Mouse (Mus musculus) thymus, adult 2 months (tissue): ENCODE results near the gene Cacnb2. TPM values are rescaled to one million over a fixed set of nuclear protein-coding genes. Genes with fewer than 3 reads are reported as not detected.

Experiments used
- DNase-seq: peaks from one replicate; pipeline ENCODE4 v3.0.0; 2021
- H3K27ac ChIP-seq: fragments of 200-500 bp; 2 replicates; pipeline ENCODE4 v1.5.1; 2012; ENCODE audit warnings: low read length, control low read depth; ENCODE audit not compliant: control insufficient read depth, insufficient read depth
- H3K27me3 ChIP-seq: fragments of 200-500 bp; 2 replicates; pipeline ENCODE4 v1.6.1; 2012; ENCODE audit warnings: mild to moderate bottlenecking, low read length, moderate library complexity, mixed read lengths; ENCODE audit not compliant: control insufficient read depth, insufficient read depth
- H3K36me3 ChIP-seq: fragments of 200-500 bp; 2 replicates; pipeline ENCODE4 v1.6.1; 2012; ENCODE audit warnings: mild to moderate bottlenecking, low read length, moderate library complexity; ENCODE audit not compliant: control insufficient read depth, insufficient read depth
- H3K4me1 ChIP-seq: fragments of 200-500 bp; replicated peaks from 2 replicates; pipeline ENCODE4 v1.6.1; 2012; ENCODE audit warnings: low read length; ENCODE audit not compliant: control insufficient read depth, insufficient read depth
- H3K4me3 ChIP-seq: fragments of 200-500 bp; 2 replicates; pipeline ENCODE4 v1.5.1; 2012; ENCODE audit warnings: mild to moderate bottlenecking, low read length, control low read depth, moderate library complexity; ENCODE audit not compliant: control insufficient read depth, insufficient read depth
- CTCF ChIP-seq: fragments of 200-500 bp; IDR thresholded peaks from 2 replicates; pipeline ENCODE4 v1.5.1; 2012; ENCODE audit warnings: mild to moderate bottlenecking, control low read depth, low read length, moderate library complexity, borderline replicate concordance; ENCODE audit not compliant: control insufficient read depth, poor library complexity, insufficient read depth; ENCODE audit errors: extremely low read depth
- POLR2A ChIP-seq: fragments of 200-500 bp; IDR thresholded peaks from 2 replicates; pipeline ENCODE4 v1.6.1; 2012; ENCODE audit warnings: mild to moderate bottlenecking, low read length, control low read depth, moderate library complexity; ENCODE audit not compliant: control insufficient read depth, poor library complexity, insufficient read depth; ENCODE audit errors: extremely low read depth
- WGBS: fragments of 180-500 bp; shearing (Covaris S2); methylation state at CpG from one replicate; pipeline ENCODE4 v1.1.7; 2018; 5-methylcytosine and 5-hydroxymethylcytosine counted together
- polyA plus RNA-seq: library from polyadenylated mRNA; depleted of rRNA; stranded (reverse); fragments of >200 nt; gene quantifications from 2 replicates; pipeline ENCODE4 v1.2.3, GENCODE M21; 2012

Cacnb2 gene
- polyA plus RNA-seq, 1 experiment, result 1.6 TPM

DNA sequence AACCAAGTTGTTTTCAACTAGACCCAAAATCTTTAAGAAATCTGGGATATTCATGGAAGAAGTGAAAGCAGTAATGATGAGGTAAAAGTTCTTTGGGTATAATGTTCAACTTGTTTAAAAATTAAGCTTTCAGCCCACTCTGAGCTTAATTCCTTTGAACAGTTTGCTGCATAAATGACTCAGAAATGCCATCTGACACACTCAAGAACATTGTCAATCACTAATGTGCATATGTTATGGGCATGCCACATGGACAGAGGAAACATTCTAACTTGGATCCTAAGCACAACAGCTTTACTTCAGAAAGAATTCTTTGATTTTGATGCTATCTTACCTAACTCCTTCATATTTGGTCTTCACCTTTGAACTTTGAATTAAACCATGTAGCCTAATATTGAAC, 81.3 kb downstream of the Cacnb2 start:
- Histone ChIP-seq H3K27ac (no peak overlapping the region), H3K27me3 (no peaks in the 10 kb centered on the region), H3K36me3 (no peaks in the 10 kb centered on the region), H3K4me3 (no peak overlapping the region), H3K4me1 (no peaks in the 10 kb centered on the region)
- TF ChIP-seq POLR2A (no peak), CTCF (no peak)
- no peak for DNase-seq

DNA sequence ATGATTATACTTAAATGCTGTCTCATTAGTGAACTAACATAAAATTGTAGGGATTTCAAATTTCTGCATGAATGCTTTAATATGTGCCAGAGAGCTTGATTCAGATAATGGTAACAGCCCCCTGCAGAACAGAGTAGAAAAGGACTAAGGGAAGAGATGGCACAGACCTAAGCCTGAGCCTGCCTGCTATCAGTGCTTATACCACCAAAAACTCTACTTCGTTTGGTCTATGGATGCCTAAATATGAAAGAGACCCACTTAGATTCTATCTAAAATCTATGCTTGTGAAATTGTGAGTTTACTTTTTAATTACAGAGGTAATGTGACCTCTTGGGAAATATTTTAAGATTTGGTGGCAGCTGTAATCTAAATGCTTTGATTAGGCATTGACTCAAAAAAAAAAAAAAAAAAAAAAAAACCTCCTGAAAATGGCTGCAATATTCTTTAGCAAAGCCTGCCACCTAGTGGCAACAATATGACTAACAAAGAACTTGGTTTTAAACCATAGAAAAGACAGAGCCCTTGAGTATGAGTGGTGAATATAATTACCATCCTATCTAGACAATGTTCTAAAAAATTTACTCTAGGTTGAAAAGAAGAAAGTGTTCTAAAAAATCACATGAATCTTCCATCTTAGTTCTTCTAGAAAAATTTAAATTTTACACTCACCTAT, 100.2 kb downstream of the Cacnb2 start:
- TF ChIP-seq POLR2A (no peak), CTCF (no peak)
- no peaks in the 10 kb centered on the region for H3K27me3 ChIP-seq
- 93% methylated on average over 1 of the region's 1 CpGs for whole genome bisulfite sequencing
- no peak overlapping the region for H3K27ac ChIP-seq
- DNase-seq, result peak; percentile 32
- H3K4me1 ChIP-seq, result no peaks in the 10 kb centered on the region
- no peak overlapping the region for H3K4me3 ChIP-seq
- no peaks in the 10 kb centered on the region for H3K36me3 ChIP-seq

DNA sequence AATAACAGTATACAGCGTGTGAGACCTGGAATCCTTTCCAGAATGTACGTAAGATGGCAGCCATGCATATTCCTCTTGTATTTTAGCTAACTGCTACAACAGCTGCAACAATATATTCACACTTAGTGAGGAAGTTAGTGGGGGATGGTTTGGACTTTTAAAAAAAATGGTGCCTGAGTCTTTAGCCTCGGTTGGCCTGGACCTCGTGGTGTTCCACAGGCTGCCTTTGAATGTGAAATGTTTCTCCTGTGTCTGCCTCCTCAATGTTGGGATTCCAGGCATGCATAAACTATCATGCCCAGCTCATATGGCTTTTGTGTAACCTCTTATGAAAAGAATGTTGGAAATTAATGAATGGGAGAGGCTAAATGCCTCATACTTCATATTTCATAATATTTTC, 100.8 kb downstream of the Cacnb2 start:
- no peak for DNase-seq
- no peaks in the 10 kb centered on the region for H3K4me1 ChIP-seq
- WGBS, result 93% methylated on average over 4 of the region's 4 CpGs
- H3K36me3 ChIP-seq, result no peaks in the 10 kb centered on the region
- TF ChIP-seq POLR2A, result no peak
- no peak for TF ChIP-seq CTCF
- H3K4me3 ChIP-seq, result no peak overlapping the region
- H3K27ac ChIP-seq, result no peak overlapping the region
- no peaks in the 10 kb centered on the region for H3K27me3 ChIP-seq

DNA sequence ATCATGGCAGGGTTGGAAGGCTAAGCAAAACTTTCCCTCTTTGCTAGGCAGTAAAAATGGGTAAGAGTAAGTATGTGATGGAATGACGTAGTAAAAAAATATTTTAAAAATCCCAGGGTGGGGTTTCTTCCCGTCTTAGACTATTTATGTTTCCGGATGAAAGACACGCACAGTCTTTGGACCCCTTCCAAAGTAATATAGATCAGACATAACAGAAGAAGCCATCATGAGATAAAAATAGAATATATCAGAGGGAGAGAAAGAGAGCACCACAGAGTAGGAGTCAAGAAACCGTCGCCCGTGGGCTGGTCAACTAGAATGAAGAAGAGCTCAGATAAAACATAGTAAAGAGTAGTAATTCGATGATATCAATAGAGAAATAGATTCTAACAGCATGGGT, 107.4 kb downstream of the Cacnb2 start:
- Histone ChIP-seq H3K36me3 (no peaks in the 10 kb centered on the region), H3K27me3 (no peaks in the 10 kb centered on the region), H3K27ac (no peak overlapping the region), H3K4me1 (no peaks in the 10 kb centered on the region), H3K4me3 (no peak overlapping the region)
- TF ChIP-seq POLR2A (no peak), CTCF (no peak)
- WGBS, result 96% methylated on average over 8 of the region's 8 CpGs
- no peak for DNase-seq

DNA sequence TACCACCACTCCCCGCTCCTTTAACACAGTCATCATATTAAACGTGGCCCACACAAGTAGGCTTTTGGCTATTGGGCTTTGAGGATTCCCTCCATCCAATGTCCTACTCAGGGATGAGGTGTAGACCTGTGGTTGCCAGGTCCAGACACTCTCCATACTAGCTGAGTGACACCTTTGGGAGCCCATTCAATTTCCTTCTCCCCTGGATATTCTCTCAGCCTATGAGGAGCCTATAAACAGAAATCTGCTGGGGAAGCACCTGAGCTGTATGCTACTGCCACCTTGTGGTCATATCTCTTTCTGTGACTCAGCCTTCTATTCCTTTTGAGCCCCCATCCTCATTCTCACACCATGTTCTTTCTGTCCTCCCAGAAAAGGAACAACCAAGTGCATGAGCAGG, 108.9 kb downstream of the Cacnb2 start:
- 94% methylated on average over 2 of the region's 2 CpGs for WGBS
- peak; percentile 14 for DNase-seq
- TF ChIP-seq CTCF (no peak), POLR2A (no peak)
- Histone ChIP-seq H3K4me1 (no peaks in the 10 kb centered on the region), H3K4me3 (no peak overlapping the region), H3K27ac (no peak overlapping the region), H3K36me3 (no peaks in the 10 kb centered on the region), H3K27me3 (no peaks in the 10 kb centered on the region)

DNA sequence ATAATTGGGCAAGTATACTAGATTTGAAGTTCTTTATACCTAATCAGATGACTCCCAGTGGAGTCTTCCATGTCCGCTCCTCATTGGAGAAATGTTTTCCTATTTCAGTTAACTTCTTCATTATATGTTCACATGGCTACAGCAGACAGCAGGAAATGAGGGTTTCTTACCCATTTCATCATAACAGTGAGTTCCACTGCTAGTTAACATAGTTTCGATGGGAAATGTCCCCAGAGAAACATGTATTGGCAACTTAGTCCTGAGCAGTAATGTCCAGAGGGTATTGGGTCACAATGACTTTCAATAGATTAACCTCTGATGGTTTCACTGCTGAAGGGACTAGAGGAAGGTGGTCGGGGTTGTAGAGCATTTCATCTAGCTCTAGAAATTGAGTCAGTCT, 110.2 kb downstream of the Cacnb2 start:
- Histone ChIP-seq H3K4me3 (no peak overlapping the region), H3K27ac (no peak overlapping the region), H3K36me3 (no peaks in the 10 kb centered on the region), H3K27me3 (no peaks in the 10 kb centered on the region), H3K4me1 (no peaks in the 10 kb centered on the region)
- WGBS, result 94% methylated on average over 3 of the region's 3 CpGs
- TF ChIP-seq POLR2A, result no peak
- DNase-seq, result no peak

DNA sequence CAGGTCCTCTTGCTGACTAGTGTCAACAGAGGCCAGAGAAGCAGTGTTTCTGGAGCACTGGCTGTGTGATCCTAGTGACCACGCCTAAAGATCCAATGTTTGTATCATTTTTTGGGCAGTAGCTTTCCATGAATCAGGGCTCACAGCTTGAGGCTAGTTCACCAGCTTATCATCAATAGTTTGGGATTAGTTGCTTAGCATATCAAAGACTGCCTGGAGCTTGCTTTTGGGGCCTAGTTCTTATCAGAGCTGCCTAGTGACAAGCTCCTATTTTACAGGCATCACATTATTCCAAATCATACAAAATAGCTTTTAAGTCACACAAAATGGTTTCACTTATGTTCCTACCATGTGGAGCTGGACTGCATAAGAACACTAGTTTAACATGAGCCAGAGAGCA, 113.8 kb downstream of the Cacnb2 start:
- no peaks in the 10 kb centered on the region for H3K27me3 ChIP-seq
- no peaks in the 10 kb centered on the region for H3K4me1 ChIP-seq
- 98% methylated on average over 1 of the region's 1 CpGs for WGBS
- H3K27ac ChIP-seq, result no peak overlapping the region
- TF ChIP-seq CTCF (no peak), POLR2A (no peak)
- DNase-seq, result no peak
- H3K36me3 ChIP-seq, result no peaks in the 10 kb centered on the region
- H3K4me3 ChIP-seq, result no peak overlapping the region
